Mouse (Mus musculus): ENCODE data around the gene Ttc17.

GRCm38 (mm10) chr2:94289659-94290058 is 116.8 kb downstream of the Ttc17 start:
- TF ChIP-seq CTCF (IDR thresholded peaks at IDR 0.05) (no peak), EP300 (IDR thresholded peaks at IDR 0.05; ENCODE audit: insufficient read depth, low read depth, low read length) (no peak)
